Mouse (Mus musculus) MEL (cell line): ENCODE measurements around the gene Stat4. TPM values are rescaled to one million over a fixed set of nuclear protein-coding genes. Genes with fewer than 3 reads are reported as not detected.

Source experiments
- DNase-seq: peaks from one replicate; pipeline ENCODE4 v3.0.0; 2011; ENCODE audit warnings: low read depth, low spot score
- H3K27ac ChIP-seq: 2 replicates; pipeline ENCODE4 v1.5.1; 2012; ENCODE audit warnings: low read depth, mild to moderate bottlenecking, control low read depth, low read length, moderate library complexity; ENCODE audit not compliant: control insufficient read depth
- H3K27me3 ChIP-seq, 2 experiments: fragments of 150-350 bp in 1 of 2; sonication (generic) in 1 of 2; 2 replicates each; pipeline ENCODE4 v1.6.1; 2012; ENCODE audit warnings: low read length in 2 of 2, mild to moderate bottlenecking in 2 of 2, improper control_type of control experiment in 1 of 2, moderate library complexity in 1 of 2; ENCODE audit not compliant: insufficient read depth in 2 of 2, control insufficient read depth in 1 of 2
- H3K36me3 ChIP-seq, 2 experiments: 2 replicates each; pipeline ENCODE4 v1.6.1; 2012 to 2014; ENCODE audit warnings: low read length in 2 of 2, improper control_type of control experiment in 1 of 2, inconsistent platforms in 1 of 2, mild to moderate bottlenecking in 1 of 2; ENCODE audit not compliant: insufficient read depth in 2 of 2, control insufficient read depth in 1 of 2
- H3K4me1 ChIP-seq, 2 experiments: fragments of 150-350 bp in 1 of 2; sonication (generic) in 1 of 2; 2 replicates each; pipeline ENCODE4 v1.6.1; 2012; ENCODE audit warnings: low read length in 2 of 2, improper control_type of control experiment in 1 of 2, mild to moderate bottlenecking in 1 of 2; ENCODE audit not compliant: insufficient read depth in 2 of 2, control insufficient read depth in 1 of 2
- H3K4me3 ChIP-seq, 2 experiments: fragments of 150-350 bp in 1 of 2; sonication (generic) in 1 of 2; 2 replicates each; pipeline ENCODE4 v1.5.1; 2012; ENCODE audit warnings: low read depth in 2 of 2, low read length in 2 of 2, mild to moderate bottlenecking in 2 of 2, moderate library complexity in 2 of 2, control low read depth in 1 of 2, improper control_type of control experiment in 1 of 2; ENCODE audit not compliant: control insufficient read depth in 1 of 2, insufficient read depth in 1 of 2
- H3K79me2 ChIP-seq: 2 replicates; pipeline ENCODE4 v1.6.1; 2012; ENCODE audit warnings: mild to moderate bottlenecking, low read length, moderate library complexity; ENCODE audit not compliant: control insufficient read depth, poor library complexity, insufficient read depth
- H3K9ac ChIP-seq: 2 replicates; pipeline ENCODE4 v1.6.1; 2012; ENCODE audit warnings: low read depth, mild to moderate bottlenecking, control low read depth, low read length, moderate library complexity; ENCODE audit not compliant: control insufficient read depth, poor library complexity, severe bottlenecking
- H3K9me3 ChIP-seq: fragments of 150-350 bp; sonication (generic); replicated peaks from 2 replicates; pipeline ENCODE4 v1.6.1; 2012; ENCODE audit warnings: mild to moderate bottlenecking, low read length, improper control_type of control experiment, moderate library complexity; ENCODE audit not compliant: insufficient read depth
- CHD1 ChIP-seq: IDR thresholded peaks from 2 replicates; pipeline ENCODE4 v1.6.1; 2012; ENCODE audit warnings: low read depth, mild to moderate bottlenecking, inconsistent platforms, low read length, improper control_type of control experiment
- CHD2 ChIP-seq: IDR thresholded peaks from 2 replicates; pipeline ENCODE4 v1.6.1; 2011; ENCODE audit warnings: low read length, improper control_type of control experiment
- CTCF ChIP-seq, 3 experiments: IDR thresholded peaks in 2 of 3; conservative IDR thresholded peaks in 1 of 3; 2 replicates each; pipeline ENCODE4 v1.5.1; 2011 to 2012; ENCODE audit warnings: low read length in 3 of 3, low read depth in 2 of 3, mild to moderate bottlenecking in 2 of 3, improper control_type of control experiment in 1 of 3, inconsistent platforms in 1 of 3, mixed read lengths in 1 of 3, moderate library complexity in 1 of 3; ENCODE audit not compliant: control insufficient read depth in 1 of 3, insufficient read depth in 1 of 3, poor library complexity in 1 of 3, severe bottlenecking in 1 of 3
- E2F4 ChIP-seq: IDR thresholded peaks from 2 replicates; pipeline ENCODE4 v1.6.1; 2011; ENCODE audit warnings: low read depth, low read length, improper control_type of control experiment, borderline replicate concordance
- ELF1 ChIP-seq: IDR thresholded peaks from 2 replicates; pipeline ENCODE4 v1.6.1; 2014; ENCODE audit warnings: low read depth, mild to moderate bottlenecking, inconsistent platforms, low read length, improper control_type of control experiment, moderate library complexity
- EP300 ChIP-seq, 2 experiments: IDR thresholded peaks; 2 replicates each; pipeline ENCODE4 v1.6.1; 2011; ENCODE audit warnings: improper control_type of control experiment in 2 of 2, low read length in 2 of 2, low read depth in 1 of 2, mild to moderate bottlenecking in 1 of 2
- ETS1 ChIP-seq: IDR thresholded peaks from 2 replicates; pipeline ENCODE4 v1.6.1; 2012; ENCODE audit warnings: low read depth, mild to moderate bottlenecking, inconsistent platforms, low read length, improper control_type of control experiment, moderate library complexity
- GABPA ChIP-seq: IDR thresholded peaks from 2 replicates; pipeline ENCODE4 v1.6.1; 2012; ENCODE audit warnings: low read depth, mild to moderate bottlenecking, inconsistent platforms, low read length, improper control_type of control experiment, moderate library complexity
- GATA1 ChIP-seq: IDR thresholded peaks from 2 replicates; pipeline ENCODE4 v1.6.1; 2011; ENCODE audit warnings: low read depth, low read length, improper control_type of control experiment
- HCFC1 ChIP-seq: IDR thresholded peaks from 2 replicates; pipeline ENCODE4 v1.6.1; 2012; ENCODE audit warnings: low read depth, mild to moderate bottlenecking, inconsistent platforms, low read length, improper control_type of control experiment, moderate library complexity
- JUND ChIP-seq: IDR thresholded peaks from 2 replicates; pipeline ENCODE4 v1.6.1; 2011; ENCODE audit warnings: low read depth, mild to moderate bottlenecking, improper control_type of control experiment, low read length
- KAT2A ChIP-seq: conservative IDR thresholded peaks from 2 replicates; pipeline ENCODE4 v1.6.1; 2012; ENCODE audit warnings: low read depth, low read length, improper control_type of control experiment, inconsistent platforms
- MAX ChIP-seq: IDR thresholded peaks from 2 replicates; pipeline ENCODE4 v1.6.1; 2011; ENCODE audit warnings: low read length, improper control_type of control experiment
- MAZ ChIP-seq: IDR thresholded peaks from 2 replicates; pipeline ENCODE4 v1.6.1; 2012; ENCODE audit warnings: low read depth, mild to moderate bottlenecking, inconsistent platforms, low read length, improper control_type of control experiment
- MXI1 ChIP-seq: IDR thresholded peaks from 2 replicates; pipeline ENCODE4 v1.6.1; 2011; ENCODE audit warnings: mild to moderate bottlenecking, low read depth, low read length, improper control_type of control experiment
- MYB ChIP-seq: IDR thresholded peaks from 2 replicates; pipeline ENCODE4 v1.6.1; 2011; ENCODE audit warnings: mild to moderate bottlenecking, low read depth, low read length, improper control_type of control experiment
- MYC ChIP-seq: IDR thresholded peaks from 2 replicates; pipeline ENCODE4 v1.6.1; 2011; ENCODE audit warnings: low read depth, mild to moderate bottlenecking, low read length, improper control_type of control experiment, moderate library complexity
- NELFE ChIP-seq: IDR thresholded peaks from 2 replicates; pipeline ENCODE4 v1.6.1; 2011; ENCODE audit warnings: low read depth, low read length, improper control_type of control experiment
- NRF1 ChIP-seq: IDR thresholded peaks from 2 replicates; pipeline ENCODE4 v1.6.1; 2014; ENCODE audit warnings: low read depth, mild to moderate bottlenecking, inconsistent platforms, low read length, improper control_type of control experiment, moderate library complexity; ENCODE audit not compliant: poor library complexity, insufficient read depth, severe bottlenecking
- POLR2A ChIP-seq, 2 experiments: IDR thresholded peaks; 2 replicates each; pipeline ENCODE4 v1.6.1; 2011 to 2012; ENCODE audit warnings: low read length in 2 of 2, mild to moderate bottlenecking in 2 of 2, control low read depth in 1 of 2, improper control_type of control experiment in 1 of 2, low read depth in 1 of 2, moderate library complexity in 1 of 2; ENCODE audit not compliant: control insufficient read depth in 1 of 2, insufficient read depth in 1 of 2, poor library complexity in 1 of 2
- POLR2AphosphoS2 ChIP-seq: IDR thresholded peaks from 2 replicates; pipeline ENCODE4 v1.6.1; 2011; ENCODE audit warnings: low read length, improper control_type of control experiment
- RAD21 ChIP-seq: IDR thresholded peaks from 2 replicates; pipeline ENCODE4 v1.6.1; 2011; ENCODE audit warnings: mild to moderate bottlenecking, low read depth, low read length, improper control_type of control experiment
- RCOR1 ChIP-seq: IDR thresholded peaks from 2 replicates; pipeline ENCODE4 v1.6.1; 2012; ENCODE audit warnings: low read depth, mild to moderate bottlenecking, inconsistent platforms, low read length, improper control_type of control experiment
- SIN3A ChIP-seq: IDR thresholded peaks from 2 replicates; pipeline ENCODE4 v1.6.1; 2012; ENCODE audit warnings: low read length, improper control_type of control experiment, inconsistent platforms
- SMC3 ChIP-seq: IDR thresholded peaks from 2 replicates; pipeline ENCODE4 v1.6.1; 2011; ENCODE audit warnings: low read depth, low read length, improper control_type of control experiment
- TBP ChIP-seq: IDR thresholded peaks from 2 replicates; pipeline ENCODE4 v1.8.0; 2011; ENCODE audit warnings: low read depth, low read length, improper control_type of control experiment
- TCF12 ChIP-seq: IDR thresholded peaks from 2 replicates; pipeline ENCODE4 v1.6.1; 2014; ENCODE audit warnings: low read depth, mild to moderate bottlenecking, inconsistent platforms, low read length, improper control_type of control experiment, moderate library complexity
- UBTF ChIP-seq: IDR thresholded peaks from 2 replicates; pipeline ENCODE4 v1.6.1; 2012; ENCODE audit warnings: low read depth, mild to moderate bottlenecking, inconsistent platforms, low read length, improper control_type of control experiment, moderate library complexity, borderline replicate concordance; ENCODE audit not compliant: insufficient read depth
- USF1 ChIP-seq: IDR thresholded peaks from 2 replicates; pipeline ENCODE4 v1.6.1; 2014; ENCODE audit warnings: low read depth, mild to moderate bottlenecking, inconsistent platforms, low read length, improper control_type of control experiment, moderate library complexity
- ZC3H11A ChIP-seq: IDR thresholded peaks from 2 replicates; pipeline ENCODE4 v1.6.1; 2012; ENCODE audit warnings: low read depth, mild to moderate bottlenecking, inconsistent platforms, low read length, improper control_type of control experiment
- ZKSCAN1 ChIP-seq: IDR thresholded peaks from 2 replicates; pipeline ENCODE4 v1.6.1; 2012; ENCODE audit warnings: low read depth, mild to moderate bottlenecking, inconsistent platforms, low read length, improper control_type of control experiment, moderate library complexity
- polyA plus RNA-seq, 2 experiments: library from polyadenylated mRNA; stranded (reverse) in 1 of 2; unstranded in 1 of 2; fragments of >175 nt in 1 of 2; fragments of >200 nt in 1 of 2; gene quantifications; 2 replicates each; pipeline versions ENCODE4 v1.2.1 to v1.2.4; 2012; ENCODE audit warnings: low replicate concordance in 2 of 2, low read depth in 1 of 2; ENCODE audit not compliant: insufficient read length in 2 of 2, insufficient read depth in 1 of 2, missing spikeins in 1 of 2
- total RNA-seq: library from RNA; depleted of rRNA; stranded (reverse); fragments of 300-350 nt; gene quantifications from 2 replicates; pipeline ENCODE4 v1.2.3, GENCODE M21; 2012

Gene Stat4
- total and polyA plus RNA-seq, 3 experiments = not detected

DNA sequence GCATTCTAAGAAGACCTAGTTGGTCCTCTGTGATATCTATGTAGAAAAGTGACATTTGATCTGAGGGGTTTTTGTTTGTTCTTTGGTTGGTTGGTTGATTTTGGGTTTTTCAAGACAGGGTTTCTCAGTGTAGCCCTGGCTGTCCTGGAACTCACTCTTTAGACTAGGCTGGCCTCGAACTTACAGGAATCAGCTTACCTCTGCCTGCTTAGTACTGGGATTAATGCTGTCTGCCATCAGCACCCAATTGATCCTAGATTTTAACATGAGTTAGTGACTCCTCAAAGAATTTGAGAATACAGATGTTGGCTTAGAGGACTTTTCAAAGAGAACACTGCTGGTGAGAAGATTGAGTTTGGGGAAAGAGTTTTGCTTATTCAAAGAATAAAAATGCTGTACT is 130.8 kb downstream of the Stat4 start:
- Histone ChIP-seq H3K27me3 (no peaks in the 10 kb centered on the region), H3K4me3 (no peak overlapping the region), H3K4me1 (peaks cover 0 to 15% of the 10 kb centered on the region in 2 experiments; a peak in 3 of 4 replicates), H3K27ac (no peak overlapping the region), H3K9ac (no peak overlapping the region), H3K9me3 (no peaks in the 10 kb centered on the region), H3K36me3 (peaks cover 0 to 5% of the 10 kb centered on the region in 2 experiments; a peak in 2 of 4 replicates), H3K79me2 (peaks cover 5% of the 10 kb centered on the region; the same call in 1 of the 2 replicates)
- no peak for DNase-seq
- no peak for TF ChIP-seq NRF1
- no peak for TF ChIP-seq CHD1
- TF ChIP-seq SMC3 = no peak
- no peak for TF ChIP-seq RCOR1
- no peak for TF ChIP-seq GATA1
- no peak for TF ChIP-seq UBTF
- TF ChIP-seq GABPA = no peak
- no peak for TF ChIP-seq E2F4
- no peak for TF ChIP-seq POLR2AphosphoS2
- no peak for TF ChIP-seq ZKSCAN1

DNA sequence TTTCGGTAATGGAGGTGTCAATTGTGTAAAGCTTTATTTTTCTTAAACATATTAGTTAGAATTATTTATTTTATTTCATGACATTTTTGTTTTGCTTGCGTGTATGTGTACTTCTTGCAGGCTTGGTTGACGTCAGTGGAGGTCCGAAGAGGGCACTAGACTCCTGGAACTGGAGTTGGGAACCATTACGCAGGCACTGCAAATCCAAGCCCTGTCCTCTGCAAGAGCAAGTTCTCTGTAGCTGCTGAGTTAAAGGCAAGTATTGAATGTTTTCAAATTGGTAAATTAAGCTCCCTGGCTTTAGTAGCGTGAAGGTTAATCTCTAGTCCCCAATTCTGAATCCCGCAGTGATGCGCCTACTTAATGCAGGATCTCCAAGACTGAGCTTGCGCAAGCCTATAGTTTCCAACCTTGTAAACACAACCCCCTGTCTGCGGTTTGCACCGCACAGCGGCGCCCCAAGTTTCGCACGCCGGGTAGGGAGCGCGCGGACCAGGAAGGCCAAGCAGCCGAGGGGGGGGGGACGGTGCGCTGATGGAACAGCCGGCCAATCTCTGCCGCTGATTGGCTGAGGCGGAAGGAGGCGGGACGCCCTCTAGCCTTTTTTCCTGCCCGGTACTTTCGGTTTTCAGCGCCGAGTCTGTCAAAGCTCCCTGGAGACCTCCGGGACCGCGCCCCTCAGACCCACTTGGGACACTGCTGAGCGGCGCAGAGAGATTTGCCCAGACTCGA is 132.1 kb downstream of the Stat4 start, which contains the start of gene Stat1:
TSS of gene Stat1 (plus strand) at position 581 of the 732 bp plus-strand sequence.
- Histone ChIP-seq H3K4me1 (peaks cover 0 to 10% of the 10 kb centered on the region in 2 experiments; a peak in 2 of 4 replicates), H3K27ac (peak within 1 kb of the TSS; percentile 61), H3K27me3 (no peaks in the 10 kb centered on the region), H3K79me2 (peaks cover 3% of the 10 kb centered on the region; the same call in 1 of the 2 replicates), H3K9ac (peak within 1 kb of the TSS; percentile 86), H3K36me3 (no peaks in the 10 kb centered on the region; a peak in 2 of 4 replicates), H3K9me3 (no peaks in the 10 kb centered on the region), H3K4me3 (peak within 1 kb of the TSS; percentile 81 to 91)
- DNase-seq = peak; percentile 95
- TF ChIP-seq MYB (no peak), MAZ (peak; percentile 46; the same call in 1 of the 2 replicates), RAD21 (no peak), KAT2A (no peak; the same call in 1 of the 2 replicates), EP300 (IDR thresholded peaks at IDR 0.05; ENCODE audit: low read depth in 1 of 2, low read length in 2 of 2) (peak in 1 of 2 experiments; percentile 44; a peak in 1 of 4 replicates), RCOR1 (peak; percentile 4; the same call in 1 of the 2 replicates), USF1 (peak; percentile 67), ELF1 (peak; percentile 93), TBP (0 out of 2 replicates have a peak, but pooled peaks have one; percentile 54), JUND (peak; percentile 68; the same call in 1 of the 2 replicates), CHD2 (no peak), NELFE (peak; percentile 49), SMC3 (no peak), ZC3H11A (no peak; the same call in 1 of the 2 replicates), NRF1 (peak; percentile 65), MYC (no peak; the same call in 1 of the 2 replicates), SIN3A (peak; percentile 95), MAX (peak; percentile 75; the same call in 1 of the 2 replicates), MXI1 (peak; percentile 89), CTCF (IDR thresholded peaks at IDR 0.05 in 2 of 3, conservative IDR thresholded peaks at IDR 0.05 in 1 of 3; ENCODE audit: control insufficient read depth in 1 of 3, insufficient read depth in 1 of 3, low read depth in 2 of 3, low read length in 3 of 3, poor library complexity in 1 of 3, severe bottlenecking in 1 of 3) (peak in 2 of 3 experiments; percentile 18 to 25; a peak in 2 of 6 replicates), GATA1 (no peak), TCF12 (peak; percentile 68), ETS1 (peak; percentile 94), HCFC1 (peak; percentile 84), POLR2A (IDR thresholded peaks at IDR 0.05; ENCODE audit: control insufficient read depth in 1 of 2, insufficient read depth in 1 of 2, low read depth in 1 of 2, low read length in 2 of 2, poor library complexity in 1 of 2) (peak; percentile 66 to 68; a peak in 3 of 4 replicates)
